Mouse (Mus musculus) ovary, postnatal 10 days (tissue): ENCODE results near the gene Vmn1r50.
"Not testable (repeated sequence)": the region's sequence is repeated elsewhere in the genome, so short reads cannot be mapped to it uniquely, and the experiment has no call there.

ENCODE experiments used
- DNase-seq: peaks from one replicate; pipeline ENCODE4 v3.0.0; 2022; ENCODE audit warnings: low spot score

Vmn1r50 gene

GRCm38 (mm10) chr6:90101130-90101529, at the start of gene Vmn1r50:
Vmn1r50 (plus strand) TSS chr6:90101430.
- DNase-seq: no peak

GRCm38 (mm10) chr6:90078406-90078805, 22.8 kb upstream of the Vmn1r50 start, which contains the start of gene Vmn1r49:
Vmn1r49 (minus strand) TSS chr6:90078506.
- no peak for DNase-seq

GRCm38 (mm10) chr6:90100566-90100965, 664 bp upstream of the Vmn1r50 start:
- no peak for DNase-seq

GRCm38 (mm10) chr6:90122296-90122695, 21.1 kb downstream of the Vmn1r50 start, which contains the start of gene Vmn1r51:
Vmn1r51 (plus strand) TSS chr6:90122596.
- not testable (repeated sequence) for DNase-seq
